Mouse (Mus musculus) CD8-positive naive resting alpha-beta T cell, adult 2 months (primary cell): ENCODE measurements around the gene Btbd35f8.
"Not testable (repeated sequence)": the region's sequence is repeated elsewhere in the genome, so short reads cannot be mapped to it uniquely, and the experiment has no call there.

Experiments used
- DNase-seq, 2 experiments: peaks; one replicate each; pipeline ENCODE4 v3.0.0; 2022; ENCODE audit warnings: low read depth in 2 of 2, low spot score in 2 of 2

Btbd35f8 gene

GRCm38 (mm10) chrX:34450224-34450623 lies at the start of gene Btbd35f8:
Gene Btbd35f8, plus strand, starts transcription at chrX:34450524.
- not testable (repeated sequence) for DNase-seq
